Mouse (Mus musculus) v-Abl transformed pro-B cells (cell line): ENCODE results near the gene Enpp7.

Experiments used
- in situ Hi-C, 2 experiments: fragments of 400-800 bp; cut with MboI; formaldehyde crosslinking; loops; one replicate each; pipeline ENCODE4 v1.15.1; 2025; ENCODE audit not compliant: unreplicated experiment in 2 of 2

The Enpp7 gene

GRCm38 (mm10) chr11:118992781-118993180, 4.8 kb downstream of the Enpp7 start:
- in situ Hi-C loops = loop anchor here (10.0 to 25.0 kb wide), 2 partner anchors 82 to 905 kb away; no protein-coding TSS in a partner anchor

DNA sequence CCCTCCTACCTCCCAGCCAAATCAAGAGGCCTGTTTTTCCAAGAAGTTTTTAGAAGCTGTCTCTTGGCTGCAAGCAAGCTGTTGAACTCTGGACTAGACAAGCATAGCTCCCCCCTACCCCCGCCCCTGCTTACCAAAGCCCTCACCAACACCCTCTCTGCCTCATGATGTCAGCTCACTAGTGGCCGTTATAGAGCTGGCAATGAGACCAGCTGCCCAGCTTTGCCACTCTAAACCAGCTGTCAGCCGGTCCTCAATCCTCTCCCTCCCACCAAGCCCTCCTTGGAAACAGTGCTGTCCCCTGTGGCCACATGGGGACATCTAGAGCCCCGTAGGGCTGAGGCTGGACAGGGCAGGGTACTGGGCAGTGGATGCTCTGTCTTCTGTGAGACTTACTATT, 7.5 kb downstream of the Enpp7 start:
- in situ Hi-C loops = loop anchor here (5.0 to 25.0 kb wide), 5 partner anchors 37 to 908 kb away; no protein-coding TSS in a partner anchor

DNA sequence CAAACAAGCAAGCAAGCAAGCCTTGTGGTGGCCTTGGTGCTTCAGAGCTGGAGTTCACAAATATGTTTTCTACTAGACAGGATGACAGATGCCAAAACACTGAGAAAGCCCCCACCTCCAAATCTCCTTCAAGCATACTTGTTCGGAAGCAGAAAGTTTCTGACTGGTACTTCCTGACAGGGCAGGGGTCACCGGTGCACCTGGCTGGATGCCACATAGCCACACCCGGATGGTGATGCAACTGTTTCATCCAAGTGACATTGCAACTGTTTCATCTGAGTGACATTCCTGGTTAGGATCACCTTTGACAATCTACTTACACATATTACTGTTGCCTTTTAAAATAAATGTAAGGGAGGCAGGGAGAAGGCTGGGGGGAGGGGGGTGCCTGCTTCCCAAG, 9.2 kb downstream of the Enpp7 start:
- in situ Hi-C loops = loop anchor here (5.0 to 25.0 kb wide), 5 partner anchors 35 to 910 kb away; no protein-coding TSS in a partner anchor

DNA sequence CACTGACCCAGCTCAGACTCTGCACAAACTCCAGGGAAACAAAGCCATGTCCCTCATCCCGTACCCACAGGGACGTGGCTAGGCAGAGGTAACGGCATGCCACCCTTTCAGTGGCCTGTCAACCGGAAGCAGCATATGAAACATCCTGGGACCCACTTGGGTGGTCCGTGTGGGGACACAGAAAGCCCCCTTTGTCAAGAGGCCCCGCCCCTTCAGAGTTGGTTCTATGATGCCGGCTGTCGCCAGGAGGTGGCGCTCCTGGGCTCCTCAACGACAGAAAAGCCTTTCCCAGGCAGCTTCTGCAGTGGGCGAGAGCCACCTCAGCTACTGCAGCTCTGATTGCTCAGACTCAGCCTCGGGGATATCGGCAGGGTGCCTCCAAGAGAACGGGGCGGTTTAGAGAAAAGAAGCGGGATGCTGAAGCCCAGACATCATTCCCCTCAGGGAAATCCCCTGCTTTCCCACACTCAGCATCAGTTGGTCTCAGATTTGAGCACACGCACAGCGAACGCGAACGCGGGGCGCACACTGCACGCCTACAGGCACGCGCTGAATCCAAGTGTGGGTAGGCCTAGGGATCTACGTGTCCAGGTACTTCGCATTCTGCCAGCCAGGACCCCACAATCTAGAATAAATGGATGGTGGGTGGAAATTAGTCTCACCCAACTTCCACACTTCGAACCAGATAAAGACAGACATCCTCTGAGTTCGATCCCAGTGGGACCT, 10.7 kb downstream of the Enpp7 start:
- in situ Hi-C loops = loop anchor here (5.0 to 25.0 kb wide), 5 partner anchors 34 to 911 kb away; no protein-coding TSS in a partner anchor

- in situ Hi-C loops = loop anchor here (5.0 to 25.0 kb wide), 5 partner anchors 33 to 912 kb away; no protein-coding TSS in a partner anchor
Observed at GRCm38 (mm10) chr11:118999361-118999804, 11.4 kb downstream of the Enpp7 start.

- in situ Hi-C loops = no loop called here
Observed at GRCm38 (mm10) chr11:119000877-119001276, 12.9 kb downstream of the Enpp7 start.

DNA sequence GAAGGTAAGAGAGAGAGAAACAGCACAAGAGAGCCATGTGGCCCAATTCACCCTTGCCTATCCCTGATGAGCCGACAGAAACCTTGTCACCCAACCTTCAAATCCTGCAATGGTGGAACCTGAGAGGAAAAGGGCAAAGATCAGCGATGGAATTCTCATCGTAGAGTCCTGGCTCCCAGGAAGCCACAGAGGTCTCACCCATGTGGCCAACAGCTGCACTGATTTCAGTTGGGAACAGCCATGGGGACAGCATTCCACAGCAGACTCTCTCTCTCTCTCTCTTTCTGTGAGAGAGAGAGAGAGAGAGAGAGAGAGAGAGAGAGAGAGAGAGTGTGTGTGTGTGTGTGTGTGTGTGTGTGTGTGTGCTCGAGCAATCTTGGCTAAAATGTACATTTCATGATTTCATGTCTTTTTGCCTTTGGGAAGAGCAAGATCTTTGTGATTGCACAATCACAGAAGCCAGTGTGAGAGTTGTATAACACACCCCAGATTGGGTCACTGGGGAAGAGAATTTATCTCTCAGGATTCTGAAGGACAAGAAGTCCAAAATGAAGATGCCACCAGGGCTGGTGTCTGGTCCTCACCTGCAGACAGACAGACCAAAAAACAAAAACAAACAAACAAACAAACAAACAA, 13.6 kb downstream of the Enpp7 start:
- in situ Hi-C loops = no loop called here

DNA sequence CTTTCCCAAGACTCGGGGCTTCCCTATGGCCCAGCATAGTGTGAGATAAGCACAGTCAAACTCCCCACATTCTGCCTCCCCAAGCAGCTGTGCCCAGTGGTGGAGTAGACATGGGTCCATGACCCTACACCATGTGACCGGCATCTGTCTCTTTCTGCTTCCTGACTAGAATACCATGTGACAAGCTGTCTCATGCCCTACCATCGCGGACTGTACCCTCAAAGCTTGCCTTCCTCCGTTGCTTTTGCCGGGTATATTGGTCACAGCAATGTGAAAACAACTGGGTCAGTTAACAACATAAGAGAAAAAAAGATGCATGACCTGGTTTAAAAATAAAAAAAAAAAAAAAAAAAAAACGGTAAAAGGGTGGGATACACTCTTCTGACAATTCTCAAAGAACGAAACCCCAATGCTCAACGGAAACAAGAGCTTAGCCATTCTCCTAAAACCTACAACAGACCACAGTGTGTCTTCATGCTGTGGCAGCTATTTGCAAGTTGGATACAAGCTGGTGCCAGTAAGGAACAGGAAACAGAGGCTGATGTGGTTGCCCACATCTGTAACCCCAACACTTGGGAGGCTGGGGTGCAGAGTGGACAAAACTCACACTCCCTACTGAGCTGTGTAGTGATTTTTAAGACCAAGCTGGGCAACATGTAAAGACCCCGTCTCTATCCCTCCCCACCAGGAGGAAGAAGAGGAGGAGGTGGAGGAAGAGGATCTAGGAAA, 17.7 kb downstream of the Enpp7 start:
- in situ Hi-C loops = no loop called here

GRCm38 (mm10) chr11:119006462-119006861, 18.5 kb downstream of the Enpp7 start:
- in situ Hi-C loops = no loop called here

- in situ Hi-C loops = no loop called here
Observed at GRCm38 (mm10) chr11:119007461-119008456, 19.8 kb downstream of the Enpp7 start.

DNA sequence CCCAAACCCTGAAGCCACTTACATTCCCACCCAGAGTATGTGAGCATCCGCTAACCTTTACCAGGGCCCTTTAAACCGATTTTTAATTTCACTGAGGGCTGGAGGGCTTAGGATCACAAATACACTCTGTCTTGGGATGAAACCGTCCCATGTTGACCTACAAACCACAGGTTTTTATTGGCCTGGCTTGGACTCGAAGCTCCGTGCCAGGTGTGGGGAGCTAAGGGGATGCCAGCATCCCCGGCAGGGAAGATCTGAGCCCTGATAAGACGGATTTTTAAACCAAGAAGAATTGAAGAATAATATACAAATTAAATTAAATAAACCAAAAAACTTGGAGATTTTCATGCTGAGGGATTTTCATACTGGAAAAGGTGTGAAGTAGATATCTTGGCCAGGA, 26.5 kb downstream of the Enpp7 start:
- in situ Hi-C loops = no loop called here

- in situ Hi-C loops = no loop called here
Observed at GRCm38 (mm10) chr11:119017506-119017905, 29.5 kb downstream of the Enpp7 start.

- in situ Hi-C loops = no loop called here
Observed at GRCm38 (mm10) chr11:119021180-119021579, 33.2 kb downstream of the Enpp7 start.

GRCm38 (mm10) chr11:119022068-119022894, 34.3 kb downstream of the Enpp7 start:
- in situ Hi-C loops = no loop called here

DNA sequence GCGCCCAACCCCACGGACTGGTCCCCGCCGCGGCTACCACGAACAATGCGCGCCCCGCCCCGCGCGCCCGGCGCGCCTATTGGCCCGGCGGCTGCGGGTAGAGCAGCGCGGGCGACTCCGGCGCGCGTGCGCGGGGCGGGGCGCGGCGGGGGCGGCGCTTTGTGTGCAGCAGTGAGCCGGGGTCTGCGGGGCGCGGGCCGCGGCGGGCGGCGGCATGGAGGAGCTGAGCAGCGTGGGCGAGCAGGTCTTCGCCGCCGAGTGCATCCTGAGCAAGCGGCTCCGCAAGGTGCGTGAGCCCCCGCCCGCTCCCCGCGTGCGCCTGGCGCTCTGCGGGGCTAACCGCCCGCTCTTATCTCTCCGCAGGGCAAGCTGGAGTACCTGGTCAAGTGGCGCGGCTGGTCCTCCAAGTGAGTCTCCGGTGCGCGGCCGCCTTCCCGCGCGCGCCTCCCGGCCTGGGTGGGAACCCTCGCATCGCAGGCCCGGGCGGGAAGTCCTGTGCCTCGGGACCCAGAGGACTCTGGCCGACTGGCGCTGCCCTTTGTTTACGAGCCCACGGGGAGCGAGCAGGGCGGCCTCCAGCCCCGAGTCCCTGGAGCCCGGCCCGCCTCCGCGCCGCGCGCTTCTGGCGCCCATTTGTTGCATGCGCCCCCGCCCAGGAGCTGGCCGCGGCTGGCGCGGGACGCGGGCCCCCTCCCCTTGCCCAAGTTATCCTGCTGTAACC, 35.1 kb downstream of the Enpp7 start, which contains the start of gene Cbx2:
TSS of gene Cbx2 (plus strand) at position 68 of the 721 bp plus-strand sequence.
- in situ Hi-C loops = no loop called here

GRCm38 (mm10) chr11:119023616-119023980, 35.6 kb downstream of the Enpp7 start:
- in situ Hi-C loops = no loop called here

DNA sequence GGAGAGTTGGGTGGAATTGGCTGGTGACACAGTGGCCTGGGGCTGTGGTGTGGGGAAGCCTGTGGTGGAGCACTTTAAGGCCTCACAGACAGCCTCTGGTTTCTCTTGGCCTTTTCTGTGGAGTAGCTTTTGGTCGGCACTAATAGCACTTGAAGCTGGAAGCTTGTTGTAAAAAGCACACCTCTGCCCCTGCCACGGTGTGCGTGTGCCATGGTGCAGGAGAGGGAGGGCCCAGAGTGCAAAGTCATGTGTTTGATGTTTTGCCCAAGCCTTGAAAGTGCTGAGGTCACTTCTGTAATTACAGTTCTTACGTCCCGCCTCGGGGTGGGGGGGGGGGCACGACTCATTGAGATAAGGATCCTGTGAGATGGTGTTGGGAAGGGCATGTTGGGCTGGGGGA, 36.3 kb downstream of the Enpp7 start:
- in situ Hi-C loops = no loop called here

- in situ Hi-C loops = no loop called here
Observed at GRCm38 (mm10) chr11:119026203-119026602, 38.2 kb downstream of the Enpp7 start.
